10 mouse cellular contexts compared by ENCODE assay signal in genomic region chr2:144352843-144353242, GRCm38 (mm10). TPM values are rescaled to one million over a fixed set of nuclear protein-coding genes. Genes with fewer than 3 reads are reported as not detected.
"Had no signal": no experiment of that assay in that cellular context is flagged by ENCODE, and none has a peak within 500 bp of the region (broad histone marks: within the 10 kb centered on the region; RNA-seq: fewer than 3 reads in every experiment).

No protein-coding gene starts in this region.

- DNase-seq: kidney, adult 11 months; kidney, postnatal 10 days; kidney, postnatal 4 days; lung, adult 18-20 months; lung, postnatal 36 days; spleen, adult 18-20 months; thymus, postnatal 36 days had no signal

RNA-seq across cellular contexts. Expression of gene Pet117, which starts 16.0 kb away (rescaled TPM):
- total RNA-seq: liver, adult 2 months; megakaryocyte progenitor cell, adult 5-6 weeks; midbrain, postnatal 0 days had no signal

RNA-seq across cellular contexts. Expression of gene Ovol2, which starts 20.9 kb away (rescaled TPM):
- total RNA-seq: megakaryocyte progenitor cell, adult 5-6 weeks; midbrain, postnatal 0 days had no signal
